Mouse (Mus musculus): ENCODE results near the gene Ttc28.

- TF ChIP-seq CTCF (IDR thresholded peaks at IDR 0.05; ENCODE audit: borderline replicate concordance, control insufficient read depth, extremely low read depth, insufficient read depth, low read length, poor library complexity) (peak; percentile 62; the same call in 1 of the 2 replicates), POLR2A (IDR thresholded peaks at IDR 0.05; ENCODE audit: control insufficient read depth, extremely low read depth, insufficient read depth, low read length, poor library complexity) (no peak)
These were observed 377.5 kb downstream of the Ttc28 start for GRCm38 (mm10) chr5:111257127-111257526.
